Comparison of ENCODE assay signal across 18 mouse cellular contexts in genomic region chr17:56016793-56017785, GRCm38 (mm10). TPM values are rescaled to one million over a fixed set of nuclear protein-coding genes. Genes with fewer than 3 reads are reported as not detected.
A peak's percentile ranks its signal among the peaks of the same experiment; 100 is the strongest.
DNase-seq lines count a peak whose midpoint lies in the region; ATAC-seq lines count a peak whose summit lies in the region.
"Had no signal": no experiment of that assay in that cellular context is flagged by ENCODE, and none has a peak within 500 bp of the region (broad histone marks: within the 10 kb centered on the region; RNA-seq: fewer than 3 reads in every experiment).

No protein-coding gene starts in this region.

- peaks cover 82% of the 10 kb centered on the region for H3K36me3 ChIP-seq in hindbrain, embryonic 13.5 days
- peaks cover 21% of the 10 kb centered on the region for H3K36me3 ChIP-seq in hindbrain, embryonic 11.5 days (ENCODE audit: control insufficient read depth, insufficient read depth, low read length)
- H3K36me3 ChIP-seq in neural tube, embryonic 15.5 days: peaks cover 73% of the 10 kb centered on the region

- peaks cover 28% of the 10 kb centered on the region for H3K4me1 ChIP-seq in hindbrain, embryonic 13.5 days (replicated peaks)
- no peaks in the 10 kb centered on the region for H3K4me1 ChIP-seq in hindbrain, embryonic 11.5 days (replicated peaks; ENCODE audit: control insufficient read depth, insufficient read depth, low read length)
- H3K4me1 ChIP-seq in neural tube, embryonic 15.5 days: peaks cover 20% of the 10 kb centered on the region
- H3K4me1 ChIP-seq: embryonic facial prominence, embryonic 15.5 days had no signal

- H3K4me2 ChIP-seq in hindbrain, embryonic 13.5 days: no peak overlapping the region
- no peak overlapping the region for H3K4me2 ChIP-seq in hindbrain, embryonic 11.5 days (replicated peaks; ENCODE audit: low read depth, low read length)
- H3K4me2 ChIP-seq in neural tube, embryonic 15.5 days: no peak overlapping the region
- H3K4me2 ChIP-seq: embryonic facial prominence, embryonic 15.5 days; heart, embryonic 11.5 days; limb, embryonic 13.5 days had no signal

- H3K27ac ChIP-seq in hindbrain, embryonic 13.5 days: peak overlapping the region; percentile 40
- no peak overlapping the region for H3K27ac ChIP-seq in hindbrain, embryonic 11.5 days (ENCODE audit: low read depth, low read length)
- peak overlapping the region; percentile 15; the same call in 1 of the 2 replicates for H3K27ac ChIP-seq in neural tube, embryonic 15.5 days (replicated peaks)
- H3K27ac ChIP-seq: kidney, postnatal 0 days; limb, embryonic 13.5 days had no signal

- no peak overlapping the region for H3K9ac ChIP-seq in hindbrain, embryonic 13.5 days
- no peak overlapping the region for H3K9ac ChIP-seq in hindbrain, embryonic 11.5 days (ENCODE audit: low read depth, low read length)
- no peak overlapping the region for H3K9ac ChIP-seq in neural tube, embryonic 15.5 days (replicated peaks)
- H3K9ac ChIP-seq: embryonic facial prominence, embryonic 15.5 days had no signal

- no peak overlapping the region for H3K4me3 ChIP-seq in hindbrain, embryonic 13.5 days
- H3K4me3 ChIP-seq in hindbrain, embryonic 11.5 days (ENCODE audit: low read depth, low read length): no peak overlapping the region
- H3K4me3 ChIP-seq in neural tube, embryonic 15.5 days (replicated peaks): no peak overlapping the region
- H3K4me3 ChIP-seq: embryonic facial prominence, embryonic 15.5 days; limb, embryonic 13.5 days had no signal

- ATAC-seq in hindbrain, embryonic 13.5 days (ENCODE audit: low FRiP score): no peak
- no peak for ATAC-seq in hindbrain, embryonic 11.5 days (ENCODE audit: low FRiP score)
- ATAC-seq in neural tube, embryonic 15.5 days (ENCODE audit: low FRiP score): no peak
- ATAC-seq: intestine, embryonic 16.5 days had no signal

- peak; percentile 18 for DNase-seq in adrenal gland, adult 8-10 months
- DNase-seq in adrenal gland, postnatal 25 days: no peak
- DNase-seq in hindbrain, embryonic 11.5 days (ENCODE audit: low spot score): no peak
- no peak for DNase-seq in neural tube, embryonic 10.5 days (ENCODE audit: extremely low spot score, low spot score)
- no peak for DNase-seq in lung, postnatal 10 days
- DNase-seq in thymus, postnatal 4 days: no peak
- DNase-seq: right cerebral cortex, adult 18-20 months; thymus, adult 2 months had no signal

- WGBS in hindbrain, embryonic 13.5 days: 86% methylated on average over 15 of the region's 15 CpGs
- 86% methylated on average over 15 of the region's 15 CpGs for WGBS in hindbrain, embryonic 11.5 days
- 84% methylated on average over 15 of the region's 15 CpGs for WGBS in neural tube, embryonic 15.5 days

- no peaks in the 10 kb centered on the region for H3K9me3 ChIP-seq in hindbrain, embryonic 13.5 days
- no peaks in the 10 kb centered on the region for H3K9me3 ChIP-seq in hindbrain, embryonic 11.5 days (ENCODE audit: control insufficient read depth, low read length)
- H3K9me3 ChIP-seq in neural tube, embryonic 15.5 days (replicated peaks): no peaks in the 10 kb centered on the region
- H3K9me3 ChIP-seq: embryonic facial prominence, embryonic 15.5 days; limb, embryonic 13.5 days had no signal

- H3K27me3 ChIP-seq in hindbrain, embryonic 13.5 days: no peaks in the 10 kb centered on the region
- H3K27me3 ChIP-seq in hindbrain, embryonic 11.5 days (ENCODE audit: control insufficient read depth, insufficient read depth, low read length): no peaks in the 10 kb centered on the region
- no peaks in the 10 kb centered on the region for H3K27me3 ChIP-seq in neural tube, embryonic 15.5 days (replicated peaks)
- H3K27me3 ChIP-seq: embryonic facial prominence, embryonic 15.5 days; limb, embryonic 13.5 days; Patski had no signal

RNA-seq across cellular contexts. Expression of gene Mpnd, which starts 11.6 kb away (rescaled TPM):
- 100 to 1,000 TPM; 101 to 119 (median 110) TPM for total RNA-seq in adrenal gland, adult 8-10 months (2022)
- 119 and 129 TPM in 2 replicates for total RNA-seq in adrenal gland, postnatal 25 days (2021)
- polyA plus RNA-seq in hindbrain, embryonic 13.5 days (2015; fragmentation: Nextera tagmentation; extraction: Ambion mirVana): 159 and 163 TPM in 2 replicates
- 141 and 163 TPM in 2 replicates for polyA plus RNA-seq in hindbrain, embryonic 11.5 days (2014; fragmentation: Nextera tagmentation; extraction: Ambion mirVana)
- 121 and 130 TPM in 2 replicates for polyA plus RNA-seq in neural tube, embryonic 15.5 days (2015; fragmentation: Nextera tagmentation; extraction: Ambion mirVana)

RNA-seq across cellular contexts. Expression of gene Stap2, which starts 11.7 kb away (rescaled TPM):
- total RNA-seq in adrenal gland, adult 8-10 months (2022): 1 to 10 TPM; 4.8 to 9.3 (median 6.8) TPM
- total RNA-seq in adrenal gland, postnatal 25 days (2021): 7.7 and 8.3 TPM in 2 replicates
- polyA plus RNA-seq in hindbrain, embryonic 13.5 days (2015; fragmentation: Nextera tagmentation; extraction: Ambion mirVana): 5.7 and 5.8 TPM in 2 replicates
- polyA plus RNA-seq in hindbrain, embryonic 11.5 days (2014; fragmentation: Nextera tagmentation; extraction: Ambion mirVana): 5.1 and 6.3 TPM in 2 replicates
- 7.3 and 11.5 TPM in 2 replicates for polyA plus RNA-seq in neural tube, embryonic 15.5 days (2015; fragmentation: Nextera tagmentation; extraction: Ambion mirVana)
- total RNA-seq: common myeloid progenitor, adult 5-6 weeks had no signal

RNA-seq across cellular contexts. Expression of gene Sh3gl1, which starts 19.3 kb away (rescaled TPM):
- total RNA-seq in adrenal gland, adult 8-10 months (2022): 10 to 100 TPM; 44.3 to 52.5 (median 49.9) TPM
- total RNA-seq in adrenal gland, postnatal 25 days (2021): 51.5 and 57.1 TPM in 2 replicates
- 116 and 118 TPM in 2 replicates for polyA plus RNA-seq in hindbrain, embryonic 13.5 days (2015; fragmentation: Nextera tagmentation; extraction: Ambion mirVana)
- polyA plus RNA-seq in hindbrain, embryonic 11.5 days (2014; fragmentation: Nextera tagmentation; extraction: Ambion mirVana): 112 and 114 TPM in 2 replicates
- 105 and 114 TPM in 2 replicates for polyA plus RNA-seq in neural tube, embryonic 15.5 days (2015; fragmentation: Nextera tagmentation; extraction: Ambion mirVana)

RNA-seq across cellular contexts. Expression of gene Chaf1a, which starts 23.1 kb away (rescaled TPM):
- total RNA-seq in adrenal gland, adult 8-10 months (2022): 1 to 10 TPM; 3.8 to 6.0 (median 4.3) TPM
- 8.2 and 9.8 TPM in 2 replicates for total RNA-seq in adrenal gland, postnatal 25 days (2021)
- 6.1 and 6.9 TPM in 2 replicates for polyA plus RNA-seq in hindbrain, embryonic 13.5 days (2015; fragmentation: Nextera tagmentation; extraction: Ambion mirVana)
- polyA plus RNA-seq in hindbrain, embryonic 11.5 days (2014; fragmentation: Nextera tagmentation; extraction: Ambion mirVana): 16.1 and 18.9 TPM in 2 replicates
- polyA plus RNA-seq in neural tube, embryonic 15.5 days (2015; fragmentation: Nextera tagmentation; extraction: Ambion mirVana): 4.0 and 10.1 TPM in 2 replicates

RNA-seq across cellular contexts. Expression of gene Fsd1, which starts 30.8 kb away (rescaled TPM):
- 1 to 10 TPM in 3 of 4 experiments, under 1 TPM in 1; 0.87 to 3.4 (median 2.9) TPM for total RNA-seq in adrenal gland, adult 8-10 months (2022)
- 1.5 and 2.2 TPM in 2 replicates for total RNA-seq in adrenal gland, postnatal 25 days (2021)
- 159 and 172 TPM in 2 replicates for polyA plus RNA-seq in hindbrain, embryonic 13.5 days (2015; fragmentation: Nextera tagmentation; extraction: Ambion mirVana)
- polyA plus RNA-seq in hindbrain, embryonic 11.5 days (2014; fragmentation: Nextera tagmentation; extraction: Ambion mirVana): 65.0 and 66.5 TPM in 2 replicates
- 189 and 228 TPM in 2 replicates for polyA plus RNA-seq in neural tube, embryonic 15.5 days (2015; fragmentation: Nextera tagmentation; extraction: Ambion mirVana)
- total RNA-seq: common myeloid progenitor, adult 5-6 weeks; gastrocnemius, postnatal 36 days had no signal
